Mouse (Mus musculus): Measurements from ENCODE around the gene Gm47985.
A peak's percentile ranks its signal among the peaks of the same experiment; 100 is the strongest.
"Not testable (repeated sequence)": the region's sequence is repeated elsewhere in the genome, so short reads cannot be mapped to it uniquely, and the experiment has no call there.

Gm47985 gene

GRCm38 (mm10) chr1:151177937-151178271 is 4.4 kb upstream of the Gm47985 start:
- DNase-seq (ENCODE audit: low spot score) = peak; percentile 69

GRCm38 (mm10) chr1:151178505-151179083 is 3.7 kb upstream of the Gm47985 start:
- no peak for DNase-seq (ENCODE audit: low spot score)

DNA sequence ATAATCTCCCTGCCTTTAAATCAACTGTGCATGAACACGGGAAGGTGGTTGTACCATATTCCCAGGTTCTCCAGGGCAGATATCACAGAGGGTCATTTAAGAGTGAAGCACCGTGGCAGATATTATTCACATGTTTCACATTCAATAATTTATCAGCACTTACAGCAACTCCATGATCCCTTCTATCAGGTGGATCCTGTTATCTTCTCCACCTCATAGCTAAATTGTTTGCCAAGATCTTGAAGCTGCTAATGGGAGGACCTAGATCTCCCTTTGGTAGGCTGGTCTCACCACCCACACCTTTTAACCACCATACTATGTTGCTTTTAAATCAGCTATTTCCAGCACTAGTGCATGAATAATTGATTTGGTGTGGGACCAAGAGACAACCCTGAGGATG is 2.2 kb upstream of the Gm47985 start:
- DNase-seq (ENCODE audit: low spot score) = no peak

DNA sequence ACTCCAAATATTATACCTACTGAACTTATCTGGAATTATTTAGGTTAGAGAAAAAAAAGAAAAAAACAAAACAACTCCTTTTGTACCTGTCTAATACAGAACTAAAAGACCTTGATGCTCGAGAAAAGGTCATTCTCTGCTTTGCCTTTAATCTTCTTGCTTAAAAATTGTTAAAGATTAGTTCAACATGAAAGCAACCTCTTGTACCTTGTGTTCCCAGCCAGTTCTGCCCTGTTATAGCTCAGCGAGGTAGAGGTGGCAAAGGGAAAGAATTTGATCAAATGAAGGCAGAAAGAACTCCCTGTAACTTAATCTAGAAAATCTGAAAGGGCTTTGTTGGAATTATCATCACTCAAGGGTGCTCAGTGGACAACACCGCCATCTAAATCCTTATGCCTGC is 3.8 kb downstream of the Gm47985 start:
- DNase-seq (ENCODE audit: low spot score) = not testable (repeated sequence)

- DNase-seq (ENCODE audit: low spot score) = not testable (repeated sequence)
Observed at GRCm38 (mm10) chr1:151186879-151187424, 4.6 kb downstream of the Gm47985 start.

- no peak for DNase-seq (ENCODE audit: low spot score)
Observed at GRCm38 (mm10) chr1:151188469-151188868, 6.1 kb downstream of the Gm47985 start.

DNA sequence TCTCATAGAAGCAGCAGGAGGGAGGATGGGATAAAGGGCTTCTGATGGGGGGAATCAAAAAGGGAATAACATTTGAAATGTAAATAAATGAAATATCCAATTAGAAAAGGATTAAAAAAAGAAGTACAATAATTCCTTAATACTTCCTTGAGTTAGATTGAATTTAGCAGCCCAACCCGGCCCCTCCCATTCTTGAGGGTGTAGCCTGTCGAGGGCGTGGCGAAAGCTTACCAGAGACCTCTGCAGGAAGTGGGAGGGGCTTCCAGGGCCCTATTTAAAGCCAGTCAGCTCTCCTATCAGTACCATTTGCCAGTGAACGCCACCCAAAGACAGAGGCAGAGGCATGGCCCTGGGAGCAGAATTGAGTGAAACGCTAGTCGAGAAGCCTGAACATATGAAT is 9.7 kb downstream of the Gm47985 start, which contains the start of gene Gm8947:
Gene Gm8947, plus strand, starts transcription at position 302 of the 400 bp plus-strand sequence.
- not testable (repeated sequence) for DNase-seq (ENCODE audit: low spot score)

DNA sequence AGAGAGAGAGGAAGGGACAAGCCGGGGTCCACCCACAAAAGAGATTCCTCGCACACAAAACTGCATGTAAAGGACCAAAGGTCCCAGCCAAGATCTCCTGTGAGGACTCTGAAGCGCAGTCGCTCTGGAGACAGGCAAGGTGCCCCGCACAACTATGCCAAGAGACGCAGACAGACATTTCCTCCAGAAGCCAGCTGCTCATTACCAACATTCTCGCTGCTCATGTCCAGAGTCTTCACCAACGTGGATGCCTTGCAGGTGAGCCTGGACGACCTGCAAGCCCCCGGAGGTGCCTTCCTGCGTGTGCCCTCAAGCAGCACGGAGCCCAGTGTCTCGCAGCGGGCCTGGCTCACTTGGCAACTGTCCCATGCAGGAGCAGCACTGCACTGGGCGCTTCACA is 10.4 kb downstream of the Gm47985 start:
- DNase-seq (ENCODE audit: low spot score) = not testable (repeated sequence)

- DNase-seq (ENCODE audit: low spot score) = not testable (repeated sequence)
Observed at GRCm38 (mm10) chr1:151195986-151196385, 13.6 kb downstream of the Gm47985 start.

GRCm38 (mm10) chr1:151196690-151197089 is 14.4 kb downstream of the Gm47985 start:
- DNase-seq (ENCODE audit: low spot score) = not testable (repeated sequence)

GRCm38 (mm10) chr1:151198120-151198519 is 15.8 kb downstream of the Gm47985 start, which contains the start of gene Gm47995:
Gene Gm47995 (plus strand): TSS chr1:151198448.
- peak; percentile 72 for DNase-seq (ENCODE audit: low spot score)

DNA sequence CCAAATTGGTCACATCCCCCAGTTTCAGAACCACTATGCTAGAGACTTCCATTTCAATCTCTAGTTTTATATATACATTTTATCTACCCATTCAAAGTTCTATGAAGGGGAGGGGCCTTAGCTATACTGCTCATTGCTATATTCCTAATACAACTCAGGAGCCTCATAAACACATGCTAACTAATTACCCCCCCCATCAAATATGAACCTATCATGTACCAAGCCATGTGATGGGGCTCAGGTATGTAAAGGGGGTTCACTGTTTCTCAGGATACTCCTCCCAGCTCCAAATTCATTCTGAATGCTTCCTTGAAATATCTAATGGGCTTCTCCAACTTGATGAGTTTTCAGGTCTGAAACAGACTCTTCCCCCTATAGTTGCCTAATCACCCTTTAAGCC is 18.3 kb downstream of the Gm47985 start:
- not testable (repeated sequence) for DNase-seq (ENCODE audit: low spot score)

DNA sequence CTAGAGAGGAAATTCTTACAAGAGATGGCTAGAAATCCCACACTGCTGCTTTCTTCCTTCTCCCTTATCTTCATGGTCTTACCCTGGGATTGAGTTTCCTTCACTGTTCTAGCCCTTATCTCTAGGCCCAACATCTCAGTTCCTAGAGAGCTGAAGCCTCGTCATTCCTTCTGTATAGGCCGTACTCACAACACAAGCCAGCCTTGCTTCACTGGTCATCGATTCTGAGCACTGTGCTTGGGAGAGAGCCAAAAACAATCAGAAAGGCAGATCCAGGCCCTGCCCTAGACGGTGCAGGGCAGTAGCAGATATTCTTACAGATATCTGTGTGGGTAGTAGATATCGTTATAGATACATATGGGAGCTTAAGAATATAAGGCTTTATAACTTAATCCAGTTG is 20.4 kb downstream of the Gm47985 start:
- DNase-seq (ENCODE audit: low spot score) = not testable (repeated sequence)

- DNase-seq (ENCODE audit: low spot score) = not testable (repeated sequence)
Observed at GRCm38 (mm10) chr1:151203818-151204217, 21.5 kb downstream of the Gm47985 start, which contains the start of gene 3110040M04Rik. Gene 3110040M04Rik (plus strand): TSS chr1:151204121.

DNA sequence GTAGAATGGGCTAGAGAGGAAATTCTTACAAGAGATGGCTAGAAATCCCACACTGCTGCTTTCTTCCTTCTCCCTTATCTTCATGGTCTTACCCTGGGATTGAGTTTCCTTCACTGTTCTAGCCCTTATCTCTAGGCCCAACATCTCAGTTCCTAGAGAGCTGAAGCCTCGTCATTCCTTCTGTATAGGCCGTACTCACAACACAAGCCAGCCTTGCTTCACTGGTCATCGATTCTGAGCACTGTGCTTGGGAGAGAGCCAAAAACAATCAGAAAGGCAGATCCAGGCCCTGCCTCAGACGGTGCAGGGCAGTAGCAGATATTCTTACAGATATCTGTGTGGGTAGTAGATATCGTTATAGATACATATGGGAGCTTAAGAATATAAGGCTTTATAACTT is 26.2 kb downstream of the Gm47985 start:
- DNase-seq (ENCODE audit: low spot score) = not testable (repeated sequence)

- DNase-seq (ENCODE audit: low spot score) = not testable (repeated sequence)
Observed at GRCm38 (mm10) chr1:151208944-151209343, 26.6 kb downstream of the Gm47985 start.

GRCm38 (mm10) chr1:151209824-151210355 is 27.6 kb downstream of the Gm47985 start, which contains the start of gene Gm47996:
Gene Gm47996 (plus strand): TSS chr1:151210131.
- not testable (repeated sequence) for DNase-seq (ENCODE audit: low spot score)

DNA sequence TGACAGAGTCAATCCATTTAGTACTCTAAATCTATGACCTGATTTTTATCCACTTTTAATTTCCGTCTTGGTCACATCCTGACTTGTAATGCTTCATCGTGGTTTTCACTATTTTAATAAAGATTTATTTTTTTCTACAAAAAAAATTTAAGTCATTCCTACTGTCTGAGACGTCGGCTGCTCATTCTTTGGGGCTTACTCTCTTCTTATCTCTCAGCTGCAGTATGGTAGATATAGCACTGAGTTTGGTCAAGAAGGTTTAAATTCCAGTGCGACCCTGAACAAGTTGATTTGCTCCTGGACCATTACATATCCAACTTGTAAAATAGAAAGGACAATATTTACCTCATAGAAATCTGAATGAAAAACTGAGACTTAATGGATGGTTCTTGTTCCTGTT is 29.3 kb downstream of the Gm47985 start:
- peak; percentile 11 for DNase-seq (ENCODE audit: low spot score)

- DNase-seq (ENCODE audit: low spot score) = no peak
Observed at GRCm38 (mm10) chr1:151214862-151215261, 32.5 kb downstream of the Gm47985 start.

DNA sequence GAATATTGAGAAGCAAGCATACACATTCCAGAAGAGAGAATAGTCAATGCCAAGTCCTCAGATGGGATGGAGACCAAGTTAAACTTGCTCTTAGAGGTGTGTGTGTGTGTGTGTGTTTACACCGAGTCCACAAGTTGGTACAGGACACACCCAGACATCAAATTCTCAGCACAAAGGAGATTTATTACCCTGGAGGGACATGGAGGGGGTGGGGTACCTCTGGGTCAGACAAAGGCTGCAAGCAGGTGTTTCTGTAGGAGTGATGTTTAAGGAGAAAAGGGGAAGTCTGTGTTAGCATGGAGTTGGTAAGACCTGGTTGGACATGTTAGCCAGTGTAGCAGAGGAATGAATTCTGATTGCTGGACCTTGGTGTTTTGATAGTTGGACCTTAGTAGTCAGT is 33.6 kb downstream of the Gm47985 start:
- no peak for DNase-seq (ENCODE audit: low spot score)

- no peak for DNase-seq (ENCODE audit: low spot score)
Observed at GRCm38 (mm10) chr1:151216417-151216816, 34.1 kb downstream of the Gm47985 start.

- DNase-seq (ENCODE audit: low spot score) = no peak
Observed at GRCm38 (mm10) chr1:151219045-151219444, 36.7 kb downstream of the Gm47985 start.

DNA sequence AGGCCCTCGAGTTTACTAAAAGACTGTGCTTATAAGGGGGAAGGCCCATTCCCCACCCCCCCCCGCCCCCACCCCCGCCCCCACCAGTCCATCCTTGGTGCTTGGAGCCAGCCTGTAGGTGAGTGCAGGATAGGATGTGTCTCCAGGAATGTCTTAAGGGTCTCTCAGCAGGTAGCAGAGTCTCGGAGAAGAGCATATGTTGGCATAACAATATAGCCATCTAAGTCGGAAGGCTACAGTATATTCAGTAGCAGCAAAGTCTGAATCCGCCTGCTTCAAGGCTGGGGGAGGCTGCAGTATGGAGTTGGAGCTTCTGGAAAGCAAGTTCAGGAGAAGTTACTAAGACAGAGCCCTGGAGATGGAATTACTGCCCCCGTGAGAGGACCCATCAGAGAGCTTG is 37.8 kb downstream of the Gm47985 start:
- DNase-seq (ENCODE audit: low spot score) = no peak
